Mouse (Mus musculus) R1 (cell line): ENCODE measurements around the gene Haus8.
"Not testable (repeated sequence)": the region's sequence is repeated elsewhere in the genome, so short reads cannot be mapped to it uniquely, and the experiment has no call there.

Source experiments
- DNase-seq: peaks from one replicate; pipeline ENCODE4 v3.0.0-alpha.2; 2018; ENCODE audit warnings: low read depth, low spot score

Gene Haus8

DNA sequence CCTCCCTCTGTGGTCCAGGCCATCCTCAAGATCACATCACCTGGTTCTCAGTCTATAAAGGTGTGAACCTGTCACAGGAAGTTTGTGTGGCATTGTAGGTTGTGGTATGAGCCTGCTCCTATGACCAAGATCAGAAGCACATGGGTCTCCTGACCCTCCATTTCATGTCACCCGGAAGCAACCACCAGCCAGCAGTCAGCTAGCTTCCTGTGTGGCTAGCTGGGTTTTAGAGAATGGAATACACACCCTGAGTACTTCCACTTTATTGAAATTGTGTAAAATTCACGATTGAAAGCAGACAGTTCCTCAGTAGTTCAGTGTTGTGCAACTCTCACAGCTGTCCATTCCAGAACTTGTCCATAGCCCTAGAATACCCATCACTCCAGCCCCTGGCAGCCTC is 13.5 kb upstream of the Haus8 start:
- DNase-seq: not testable (repeated sequence)

DNA sequence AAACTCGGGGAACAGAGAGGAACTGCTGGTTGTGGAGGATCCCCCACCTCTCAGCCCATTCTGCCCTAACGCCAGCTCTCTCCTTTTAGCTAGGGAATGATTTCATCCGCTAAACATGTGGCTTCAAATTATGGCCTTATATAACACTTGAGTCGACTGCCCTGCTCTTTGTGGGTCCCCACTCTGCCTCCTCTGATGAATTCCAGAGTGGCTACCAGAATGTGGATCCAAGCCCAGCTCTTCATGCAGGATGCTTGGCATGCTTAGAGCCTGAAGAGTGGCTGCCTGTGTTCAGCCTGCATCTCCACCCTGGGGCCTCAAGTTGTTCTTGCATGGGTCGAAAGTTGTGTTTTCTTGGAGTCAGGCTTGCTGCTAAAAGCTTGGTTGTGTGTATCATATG is 9.9 kb upstream of the Haus8 start:
- DNase-seq: no peak

DNA sequence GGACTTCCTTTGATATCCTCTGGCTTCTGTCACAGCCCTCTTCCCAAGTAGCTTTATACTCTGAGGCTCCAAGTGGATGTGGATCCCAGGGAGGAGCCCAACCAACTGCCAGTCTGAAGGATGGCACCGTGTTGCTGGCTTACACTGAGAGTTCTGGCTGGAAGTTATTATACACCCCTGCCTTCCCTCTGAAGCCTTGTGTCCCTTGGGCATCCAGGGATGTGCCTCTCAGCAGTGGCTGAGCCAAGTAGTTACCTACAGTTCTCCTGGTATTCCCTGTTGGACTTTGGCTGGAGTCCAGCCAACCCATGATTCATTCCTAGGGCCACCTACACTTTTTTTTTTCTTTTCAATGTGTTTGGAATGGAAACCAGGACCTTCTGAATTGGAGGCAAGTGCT is 9.0 kb upstream of the Haus8 start:
- not testable (repeated sequence) for DNase-seq

DNA sequence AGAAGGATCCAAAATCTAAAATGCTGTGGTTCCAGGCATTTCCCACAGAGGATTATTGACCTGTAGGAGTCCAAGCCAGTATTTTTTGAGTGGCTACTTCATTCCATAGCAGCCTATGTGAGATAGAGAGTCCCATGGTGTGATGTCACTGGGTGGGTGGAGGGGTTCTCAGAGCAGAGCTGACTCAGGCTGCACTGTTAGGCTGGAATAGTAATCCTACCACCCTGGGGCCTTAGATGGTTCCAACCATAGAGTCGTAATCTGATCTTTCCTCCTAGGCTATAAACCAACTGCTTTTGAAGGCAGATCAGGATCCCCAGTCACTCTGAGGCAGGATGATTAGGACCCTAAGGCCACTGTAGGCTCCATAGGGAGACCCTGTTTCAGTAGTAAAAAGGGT is 6.7 kb upstream of the Haus8 start:
- DNase-seq: not testable (repeated sequence)

DNA sequence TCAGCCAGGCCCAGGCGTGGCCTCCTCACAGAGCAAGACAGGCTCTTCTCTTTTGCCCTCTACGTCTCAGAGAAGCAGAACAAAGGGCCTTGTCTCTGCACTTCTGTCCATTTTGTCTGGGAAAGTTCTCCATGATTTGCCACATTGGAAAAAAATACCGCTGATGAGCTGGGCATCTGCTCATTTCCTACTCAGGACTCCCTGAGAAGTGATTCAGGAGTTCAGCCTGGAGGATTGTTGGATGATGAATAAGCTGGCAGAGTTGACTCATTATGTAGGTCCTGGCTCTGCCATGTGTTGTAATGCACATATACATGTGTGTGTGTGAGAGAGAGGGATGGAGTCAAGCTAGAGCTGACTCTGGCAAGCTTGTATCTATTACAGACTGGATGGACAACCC is 3.4 kb upstream of the Haus8 start:
- no peak for DNase-seq

DNA sequence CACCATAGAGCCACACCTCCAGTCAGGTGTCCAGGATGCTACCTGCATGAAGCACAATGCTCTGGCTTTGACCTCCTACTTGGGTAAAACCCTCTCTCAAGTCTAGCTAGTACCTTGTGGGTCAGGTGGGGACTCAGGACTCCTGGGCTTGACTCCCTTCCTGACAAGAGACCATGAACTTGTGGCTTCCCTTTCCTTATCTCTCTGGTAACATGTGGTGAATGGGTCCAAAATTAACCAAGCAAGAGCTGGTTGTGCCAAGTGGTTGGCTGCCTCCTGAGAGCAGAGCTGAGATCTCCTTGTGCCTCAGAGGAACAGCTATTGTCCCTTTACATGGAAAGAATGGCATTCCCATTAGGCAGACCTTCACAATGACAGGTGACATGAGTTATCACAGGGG is 1.7 kb upstream of the Haus8 start:
- no peak for DNase-seq

DNA sequence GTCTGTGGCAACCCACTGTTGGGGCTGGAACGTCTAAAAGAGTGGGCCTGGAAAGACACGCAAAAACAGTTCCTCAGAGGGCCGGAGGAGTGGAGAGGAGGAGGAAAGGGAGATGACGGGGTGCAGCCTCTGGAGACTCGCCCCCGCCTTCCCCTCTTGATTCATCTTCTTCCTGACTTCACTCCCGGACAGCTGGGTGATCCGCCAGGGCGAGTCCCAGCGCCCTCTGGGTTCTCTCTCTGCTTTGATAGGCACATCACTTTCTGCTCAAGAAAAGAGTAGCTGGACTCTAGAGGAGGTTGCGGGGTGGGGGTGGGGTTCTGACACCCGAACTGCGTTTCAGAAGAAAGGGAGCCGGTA is 397 bp upstream of the Haus8 start:
- peak; percentile 61 for DNase-seq

DNA sequence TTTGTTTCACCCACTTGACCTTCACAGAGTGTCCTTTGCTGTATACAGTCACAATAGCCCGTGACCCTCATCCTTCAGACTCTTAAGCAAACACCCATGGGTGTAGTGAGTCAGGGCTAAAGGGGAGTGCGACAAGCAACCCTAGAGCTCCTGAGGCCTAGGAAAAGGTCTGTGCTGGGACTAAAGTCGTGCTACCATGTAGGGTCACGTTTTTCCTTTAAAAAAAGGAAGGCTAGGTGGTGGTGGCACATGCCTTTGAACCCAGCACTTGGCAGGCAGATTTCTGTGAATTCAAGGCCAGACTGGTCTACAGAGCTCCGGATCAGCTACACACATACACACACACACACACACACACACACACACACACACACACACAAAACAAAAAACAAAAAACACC is 1.1 kb downstream of the Haus8 start:
- DNase-seq: no peak

DNA sequence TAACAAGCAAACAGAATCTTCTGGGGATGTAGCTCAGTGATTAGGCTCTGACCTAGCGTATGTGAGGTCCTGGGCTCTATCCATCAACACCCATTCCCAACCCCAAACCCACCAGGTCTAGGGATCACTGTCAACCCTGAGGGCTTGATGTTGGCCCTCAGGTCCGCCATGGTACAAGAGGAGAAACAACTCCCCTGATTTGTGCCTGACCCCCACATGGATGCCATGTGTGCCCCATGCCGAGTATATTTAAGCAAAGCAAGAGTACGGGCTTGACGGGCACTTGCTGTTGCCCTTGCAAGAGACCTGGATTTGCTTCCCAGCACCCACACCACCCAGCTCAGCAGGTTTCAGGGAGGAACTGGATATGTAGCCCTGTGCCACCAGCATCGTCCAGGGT is 4.4 kb downstream of the Haus8 start:
- DNase-seq: not testable (repeated sequence)

DNA sequence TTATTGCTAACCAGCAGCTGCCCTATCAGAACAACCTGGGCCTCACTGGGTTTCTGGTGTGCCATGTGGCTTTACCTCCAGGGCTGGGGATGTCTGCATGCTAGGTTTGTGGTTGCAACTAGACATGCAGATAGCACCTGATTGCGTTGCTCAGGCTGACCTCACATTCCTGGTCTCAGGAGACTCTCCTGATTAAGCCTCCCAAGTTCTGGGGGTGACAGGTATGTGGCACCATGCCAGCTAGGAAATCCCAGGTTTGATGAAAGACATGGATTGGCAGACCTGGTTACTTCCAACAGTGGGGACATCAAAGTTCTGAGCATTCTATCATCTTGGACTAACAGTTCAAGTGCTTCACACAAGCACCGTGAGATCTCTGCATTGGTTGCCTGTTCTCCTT is 5.0 kb downstream of the Haus8 start:
- DNase-seq: no peak

DNA sequence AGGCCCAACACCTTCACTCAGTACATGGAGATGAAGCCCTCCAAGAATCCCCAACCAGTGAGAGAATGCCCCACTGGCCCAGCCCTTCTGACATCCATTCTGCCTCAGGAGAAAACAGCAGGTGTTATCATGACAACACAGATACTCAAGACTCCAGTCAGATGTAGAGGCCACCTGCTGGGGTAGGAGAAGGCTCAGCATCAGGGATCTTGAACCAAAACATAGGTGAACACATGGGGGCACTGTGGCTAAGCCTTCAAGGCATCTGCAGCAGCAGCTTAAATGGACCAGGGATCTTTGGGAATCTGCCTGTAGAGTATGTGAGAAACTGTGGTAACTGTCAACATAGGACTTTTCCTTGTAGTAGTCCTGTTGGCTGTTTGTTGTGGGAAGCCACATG is 11.5 kb downstream of the Haus8 start:
- DNase-seq: peak; percentile 90

DNA sequence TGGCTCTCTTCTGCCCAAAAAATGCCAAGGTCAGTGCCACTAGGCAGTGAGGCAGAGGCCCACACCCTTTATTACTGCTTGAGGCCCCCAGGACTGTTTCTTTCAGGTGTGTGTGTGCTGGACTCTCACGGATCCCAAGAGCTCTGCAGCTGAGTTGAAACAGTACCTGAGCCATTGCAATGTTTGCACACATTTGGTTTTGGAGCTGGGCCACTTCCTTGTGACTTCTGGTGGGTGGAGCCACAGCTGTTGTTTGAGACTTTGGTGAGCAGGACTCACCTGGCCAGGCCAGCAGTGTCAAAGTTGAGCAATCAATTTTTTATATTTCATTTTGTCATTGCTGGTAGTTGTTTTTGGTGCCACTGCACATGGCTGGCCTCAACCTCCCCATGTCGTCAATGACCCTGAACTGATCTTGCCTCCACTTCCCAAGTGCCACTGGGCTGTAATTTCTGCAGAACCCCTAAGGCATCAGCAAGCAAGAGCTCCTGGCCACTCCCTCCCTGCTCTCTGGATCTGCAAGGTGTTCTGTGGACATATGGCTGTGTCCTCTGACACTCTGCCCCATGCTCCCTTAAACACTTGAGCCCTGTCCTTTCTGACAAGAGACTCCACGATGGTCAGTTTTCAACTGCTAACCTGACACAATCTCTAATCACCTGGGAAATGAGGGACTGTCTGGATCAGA is 16.0 kb downstream of the Haus8 start:
- DNase-seq: no peak

DNA sequence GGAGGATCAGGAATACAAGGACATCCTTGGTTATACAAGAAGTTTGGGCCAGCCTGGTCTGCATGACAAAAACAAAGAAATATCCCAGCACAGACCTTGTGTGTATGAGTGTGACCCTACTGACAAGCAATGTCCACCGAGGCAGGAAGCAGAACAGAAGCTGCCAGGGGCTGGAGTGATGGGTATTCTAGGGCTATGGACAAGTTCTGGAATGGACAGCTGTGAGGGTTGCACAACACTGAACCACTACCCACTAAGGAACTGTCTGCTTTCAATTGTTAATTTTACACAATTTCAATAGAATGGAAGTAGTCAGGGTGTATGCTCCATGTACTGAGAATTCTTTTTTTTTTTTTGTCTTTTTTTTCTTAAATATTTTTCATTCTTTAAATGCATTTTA is 24.5 kb downstream of the Haus8 start:
- no peak for DNase-seq

DNA sequence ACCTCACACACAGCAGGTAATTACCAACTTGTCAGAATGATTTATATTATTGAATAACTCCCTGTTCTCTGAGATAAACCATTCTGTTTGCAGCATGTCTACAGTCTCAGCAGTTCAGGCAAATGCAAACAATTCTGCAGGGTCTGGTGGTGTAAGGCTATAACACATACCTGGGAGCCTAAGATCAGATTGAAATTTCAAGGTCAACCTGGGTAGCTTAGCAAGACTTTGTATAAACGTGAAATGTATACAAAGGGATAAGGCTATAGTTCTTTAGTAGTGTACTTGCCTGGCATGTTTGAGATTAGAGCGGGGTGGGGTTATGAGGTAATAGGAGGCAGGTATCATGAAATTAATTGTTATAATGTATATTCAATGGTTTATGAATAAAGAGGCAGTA is 30.0 kb downstream of the Haus8 start:
- peak; percentile 0 for DNase-seq

DNA sequence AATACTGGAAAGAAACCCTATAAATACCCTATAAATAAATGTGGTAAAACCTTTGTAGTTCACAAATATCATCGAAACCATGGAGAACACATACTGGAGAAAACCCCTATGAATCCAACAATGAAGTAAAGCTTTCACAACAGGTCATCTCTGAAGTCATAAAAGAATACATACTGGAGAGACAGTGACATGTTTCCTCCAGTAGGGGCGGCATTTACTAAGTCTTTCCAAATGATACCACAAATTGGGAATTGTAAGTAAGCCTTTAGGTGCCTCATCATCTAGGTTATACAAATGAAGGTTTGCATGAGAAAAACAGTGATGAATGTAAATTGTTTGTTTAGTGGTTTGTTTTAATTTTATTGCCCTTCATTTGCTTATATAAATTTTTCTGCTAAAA is 48.2 kb downstream of the Haus8 start:
- DNase-seq: peak; percentile 43

DNA sequence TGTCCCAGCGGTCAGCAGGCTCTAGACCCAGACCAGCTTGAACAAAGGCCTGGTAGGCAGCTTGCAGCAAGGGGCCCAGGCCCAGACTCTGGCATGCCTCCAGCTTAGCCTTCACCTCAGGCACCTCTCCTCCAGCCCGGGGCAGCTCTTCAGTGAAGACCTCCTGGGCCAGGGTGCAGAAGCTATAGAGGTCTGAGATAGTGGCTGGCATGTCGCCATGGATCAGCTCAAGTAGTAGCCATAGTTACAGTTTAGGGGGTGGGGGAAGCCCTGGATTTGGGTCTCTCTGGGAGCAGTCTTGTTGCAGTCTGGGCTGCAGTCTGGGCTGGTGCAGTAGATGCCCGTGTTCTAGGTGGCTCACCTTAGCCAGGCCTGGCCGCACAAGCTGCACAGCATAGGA is 58.5 kb downstream of the Haus8 start:
- not testable (repeated sequence) for DNase-seq

DNA sequence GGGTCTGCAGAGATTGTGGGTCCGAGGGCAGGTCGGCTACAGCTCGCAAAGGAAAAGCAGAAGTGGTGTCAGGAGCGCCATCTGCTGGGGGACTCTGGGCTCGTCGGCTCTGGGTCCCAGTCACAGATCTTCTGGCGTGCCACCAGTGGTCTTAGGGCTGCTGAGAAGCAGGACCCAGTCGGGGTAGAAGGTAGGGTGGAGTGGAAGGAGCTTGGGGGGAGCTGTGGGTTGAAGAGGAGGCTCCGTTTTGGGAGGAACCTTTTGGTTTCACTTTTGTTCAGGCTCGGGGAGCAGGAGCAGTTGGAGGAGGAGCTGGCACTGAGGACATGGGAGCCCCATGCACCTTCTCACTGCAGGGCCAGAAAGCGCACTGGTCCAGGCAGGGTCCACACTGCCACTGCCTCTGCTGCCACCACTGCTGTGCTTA is 67.2 kb downstream of the Haus8 start:
- peak; percentile 6 for DNase-seq
